Mouse (Mus musculus): ENCODE results near the gene Xpo4. TPM values are rescaled to one million over a fixed set of nuclear protein-coding genes. Genes with fewer than 3 reads are reported as not detected.

Gene Xpo4
- total and polyA plus RNA-seq, 3 experiments, result 3.2 to 33.6 (median 28.5) TPM

GRCm38 (mm10) chr14:57607500-57607899, 57.7 kb downstream of the Xpo4 start:
- peak; percentile 97 for DNase-seq

GRCm38 (mm10) chr14:57606663-57607365, 58.4 kb downstream of the Xpo4 start:
- DNase-seq, result no peak

- no peak for DNase-seq
These were observed 72.0 kb downstream of the Xpo4 start for GRCm38 (mm10) chr14:57593279-57593678.

- no peak for DNase-seq
These were observed 73.4 kb downstream of the Xpo4 start for GRCm38 (mm10) chr14:57591830-57592229.

GRCm38 (mm10) chr14:57576364-57577060, 88.7 kb downstream of the Xpo4 start:
- no peak for DNase-seq

GRCm38 (mm10) chr14:57574792-57575587, 90.2 kb downstream of the Xpo4 start:
- DNase-seq, result no peak

- peak; percentile 98 for DNase-seq
These were observed 93.8 kb downstream of the Xpo4 start, which contains the start of gene Eef1akmt1 for GRCm38 (mm10) chr14:57571155-57572133. TSS of gene Eef1akmt1 (minus strand) at chr14:57571612.

GRCm38 (mm10) chr14:57565626-57566025, 99.6 kb downstream of the Xpo4 start:
- no peak for DNase-seq

GRCm38 (mm10) chr14:57556922-57557321, 108.3 kb downstream of the Xpo4 start:
- no peak for DNase-seq

- no peak for DNase-seq
These were observed 109.7 kb downstream of the Xpo4 start for GRCm38 (mm10) chr14:57555471-57556070.

- DNase-seq, result no peak
These were observed 110.8 kb downstream of the Xpo4 start for GRCm38 (mm10) chr14:57554434-57554833.

GRCm38 (mm10) chr14:57552945-57553344, 112.3 kb downstream of the Xpo4 start:
- no peak for DNase-seq

GRCm38 (mm10) chr14:57547062-57547461, 118.2 kb downstream of the Xpo4 start:
- DNase-seq, result no peak

- no peak for DNase-seq
These were observed 118.6 kb downstream of the Xpo4 start for GRCm38 (mm10) chr14:57546557-57547021.

GRCm38 (mm10) chr14:57546131-57546530, 119.1 kb downstream of the Xpo4 start:
- DNase-seq, result no peak

GRCm38 (mm10) chr14:57545526-57545925, 119.7 kb downstream of the Xpo4 start:
- DNase-seq, result no peak

GRCm38 (mm10) chr14:57543420-57544039, 121.7 kb downstream of the Xpo4 start:
- DNase-seq, result no peak

- DNase-seq, result no peak
These were observed 123.0 kb downstream of the Xpo4 start for GRCm38 (mm10) chr14:57542231-57542630.

GRCm38 (mm10) chr14:57540683-57541082, 124.5 kb downstream of the Xpo4 start:
- DNase-seq, result no peak

GRCm38 (mm10) chr14:57537261-57538015, 127.8 kb downstream of the Xpo4 start:
- DNase-seq, result no peak

Data from adrenal gland, adult 2 months (tissue).